Mouse (Mus musculus): ENCODE results near the gene Magea6.
"Not testable (repeated sequence)": the region's sequence is repeated elsewhere in the genome, so short reads cannot be mapped to it uniquely, and the experiment has no call there.

The Magea6 gene

DNA sequence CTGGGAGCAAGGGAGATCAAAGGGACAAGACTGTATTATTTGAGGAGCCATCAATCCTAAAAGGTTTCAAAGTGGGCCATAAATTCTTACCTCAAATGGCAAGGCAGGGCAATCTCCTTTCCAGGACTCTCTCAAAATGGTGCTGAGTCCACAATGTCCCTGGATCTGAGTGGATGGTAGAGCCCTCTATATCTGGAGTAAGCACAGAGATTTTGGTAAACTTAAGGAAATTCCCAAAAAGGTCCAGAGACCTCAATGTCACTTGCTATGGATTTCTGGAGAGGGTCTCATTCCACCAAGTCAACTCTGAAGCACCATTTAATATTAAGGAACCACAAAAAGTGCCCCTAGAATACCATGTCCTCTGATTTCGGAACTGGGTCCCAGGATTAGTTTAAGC is at the start of gene Magea6:
Magea6 (minus strand) TSS at position 101 of the 400 bp plus-strand sequence.
- POLR2A ChIA-PET, CTCF ChIA-PET: not testable (repeated sequence)

GRCm38 (mm10) chrX:154949405-154949804 is 13.6 kb upstream of the Magea6 start, which contains the start of gene Magea3:
Gene Magea3 (minus strand): TSS chrX:154949505.
- POLR2A ChIA-PET, CTCF ChIA-PET: not testable (repeated sequence)

GRCm38 (mm10) chrX:154890167-154890566 is 45.6 kb downstream of the Magea6 start, which contains the start of gene Cldn34b1:
Gene Cldn34b1 (minus strand): TSS chrX:154890267.
- CTCF ChIA-PET, POLR2A ChIA-PET: not testable (repeated sequence)
